Mouse (Mus musculus) MEL (cell line): ENCODE measurements around the gene Rftn2. TPM values are rescaled to one million over a fixed set of nuclear protein-coding genes. Genes with fewer than 3 reads are reported as not detected.

Experiments used
- DNase-seq: peaks from one replicate; pipeline ENCODE4 v3.0.0; 2011; ENCODE audit warnings: low read depth, low spot score
- H3K27ac ChIP-seq: 2 replicates; pipeline ENCODE4 v1.5.1; 2012; ENCODE audit warnings: low read depth, mild to moderate bottlenecking, control low read depth, low read length, moderate library complexity; ENCODE audit not compliant: control insufficient read depth
- H3K27me3 ChIP-seq, 2 experiments: fragments of 150-350 bp in 1 of 2; sonication (generic) in 1 of 2; 2 replicates each; pipeline ENCODE4 v1.6.1; 2012; ENCODE audit warnings: low read length in 2 of 2, mild to moderate bottlenecking in 2 of 2, improper control_type of control experiment in 1 of 2, moderate library complexity in 1 of 2; ENCODE audit not compliant: insufficient read depth in 2 of 2, control insufficient read depth in 1 of 2
- H3K36me3 ChIP-seq, 2 experiments: 2 replicates each; pipeline ENCODE4 v1.6.1; 2012 to 2014; ENCODE audit warnings: low read length in 2 of 2, improper control_type of control experiment in 1 of 2, inconsistent platforms in 1 of 2, mild to moderate bottlenecking in 1 of 2; ENCODE audit not compliant: insufficient read depth in 2 of 2, control insufficient read depth in 1 of 2
- H3K4me1 ChIP-seq, 2 experiments: fragments of 150-350 bp in 1 of 2; sonication (generic) in 1 of 2; 2 replicates each; pipeline ENCODE4 v1.6.1; 2012; ENCODE audit warnings: low read length in 2 of 2, improper control_type of control experiment in 1 of 2, mild to moderate bottlenecking in 1 of 2; ENCODE audit not compliant: insufficient read depth in 2 of 2, control insufficient read depth in 1 of 2
- H3K4me3 ChIP-seq, 2 experiments: fragments of 150-350 bp in 1 of 2; sonication (generic) in 1 of 2; 2 replicates each; pipeline ENCODE4 v1.5.1; 2012; ENCODE audit warnings: low read depth in 2 of 2, low read length in 2 of 2, mild to moderate bottlenecking in 2 of 2, moderate library complexity in 2 of 2, control low read depth in 1 of 2, improper control_type of control experiment in 1 of 2; ENCODE audit not compliant: control insufficient read depth in 1 of 2, insufficient read depth in 1 of 2
- H3K79me2 ChIP-seq: 2 replicates; pipeline ENCODE4 v1.6.1; 2012; ENCODE audit warnings: mild to moderate bottlenecking, low read length, moderate library complexity; ENCODE audit not compliant: control insufficient read depth, poor library complexity, insufficient read depth
- H3K9ac ChIP-seq: 2 replicates; pipeline ENCODE4 v1.6.1; 2012; ENCODE audit warnings: low read depth, mild to moderate bottlenecking, control low read depth, low read length, moderate library complexity; ENCODE audit not compliant: control insufficient read depth, poor library complexity, severe bottlenecking
- H3K9me3 ChIP-seq: fragments of 150-350 bp; sonication (generic); replicated peaks from 2 replicates; pipeline ENCODE4 v1.6.1; 2012; ENCODE audit warnings: mild to moderate bottlenecking, low read length, improper control_type of control experiment, moderate library complexity; ENCODE audit not compliant: insufficient read depth
- BHLHE40 ChIP-seq: IDR thresholded peaks from 2 replicates; pipeline ENCODE4 v1.6.1; 2012; ENCODE audit warnings: low read depth, mild to moderate bottlenecking, inconsistent platforms, low read length, improper control_type of control experiment, borderline replicate concordance
- CTCF ChIP-seq, 3 experiments: IDR thresholded peaks in 2 of 3; conservative IDR thresholded peaks in 1 of 3; 2 replicates each; pipeline ENCODE4 v1.5.1; 2011 to 2012; ENCODE audit warnings: low read length in 3 of 3, low read depth in 2 of 3, mild to moderate bottlenecking in 2 of 3, improper control_type of control experiment in 1 of 3, inconsistent platforms in 1 of 3, mixed read lengths in 1 of 3, moderate library complexity in 1 of 3; ENCODE audit not compliant: control insufficient read depth in 1 of 3, insufficient read depth in 1 of 3, poor library complexity in 1 of 3, severe bottlenecking in 1 of 3
- EP300 ChIP-seq, 2 experiments: IDR thresholded peaks; 2 replicates each; pipeline ENCODE4 v1.6.1; 2011; ENCODE audit warnings: improper control_type of control experiment in 2 of 2, low read length in 2 of 2, low read depth in 1 of 2, mild to moderate bottlenecking in 1 of 2
- ETS1 ChIP-seq: IDR thresholded peaks from 2 replicates; pipeline ENCODE4 v1.6.1; 2012; ENCODE audit warnings: low read depth, mild to moderate bottlenecking, inconsistent platforms, low read length, improper control_type of control experiment, moderate library complexity
- MAFK ChIP-seq: IDR thresholded peaks from 2 replicates; pipeline ENCODE4 v1.6.1; 2011; ENCODE audit warnings: low read depth, mild to moderate bottlenecking, low read length, improper control_type of control experiment, borderline replicate concordance
- MYB ChIP-seq: IDR thresholded peaks from 2 replicates; pipeline ENCODE4 v1.6.1; 2011; ENCODE audit warnings: mild to moderate bottlenecking, low read depth, low read length, improper control_type of control experiment
- NELFE ChIP-seq: IDR thresholded peaks from 2 replicates; pipeline ENCODE4 v1.6.1; 2011; ENCODE audit warnings: low read depth, low read length, improper control_type of control experiment
- TAL1 ChIP-seq: IDR thresholded peaks from 2 replicates; pipeline ENCODE4 v1.6.1; 2012; ENCODE audit warnings: mild to moderate bottlenecking, inconsistent platforms, low read length, moderate library complexity, mixed read lengths
- USF1 ChIP-seq: IDR thresholded peaks from 2 replicates; pipeline ENCODE4 v1.6.1; 2014; ENCODE audit warnings: low read depth, mild to moderate bottlenecking, inconsistent platforms, low read length, improper control_type of control experiment, moderate library complexity
- polyA plus RNA-seq, 2 experiments: library from polyadenylated mRNA; stranded (reverse) in 1 of 2; unstranded in 1 of 2; fragments of >175 nt in 1 of 2; fragments of >200 nt in 1 of 2; gene quantifications; 2 replicates each; pipeline versions ENCODE4 v1.2.1 to v1.2.4; 2012; ENCODE audit warnings: low replicate concordance in 2 of 2, low read depth in 1 of 2; ENCODE audit not compliant: insufficient read length in 2 of 2, insufficient read depth in 1 of 2, missing spikeins in 1 of 2
- total RNA-seq: library from RNA; depleted of rRNA; stranded (reverse); fragments of 300-350 nt; gene quantifications from 2 replicates; pipeline ENCODE4 v1.2.3, GENCODE M21; 2012

Gene Rftn2
- total and polyA plus RNA-seq, 3 experiments: 0.01 TPM; not detected in 2

DNA sequence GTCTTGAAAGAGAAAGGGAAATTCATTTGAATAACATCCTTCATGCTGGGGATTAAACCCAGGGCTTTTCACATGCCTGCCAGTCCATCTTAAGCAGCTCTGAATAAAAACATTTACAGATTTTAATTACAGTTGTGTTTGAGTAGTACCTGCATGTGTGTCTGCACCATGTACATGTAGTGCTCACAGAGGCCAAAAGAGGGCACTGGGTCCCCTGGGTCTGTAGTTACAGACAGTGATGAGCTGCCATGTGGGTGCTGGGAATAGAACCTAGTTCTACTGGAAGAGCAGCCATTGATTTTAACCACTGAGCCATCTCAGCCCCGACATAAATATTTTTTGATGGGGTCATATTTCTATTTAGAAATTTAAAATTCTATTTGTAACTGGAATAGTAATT lies 90.7 kb downstream of the Rftn2 start:
- peak; percentile 37 for DNase-seq
- no peak overlapping the region for H3K27ac ChIP-seq
- H3K4me1 ChIP-seq: peaks cover 0 to 9% of the 10 kb centered on the region in 2 experiments; a peak in 3 of 4 replicates
- peaks cover 45% of the 10 kb centered on the region for H3K79me2 ChIP-seq
- TF ChIP-seq CTCF (IDR thresholded peaks at IDR 0.05 in 2 of 3, conservative IDR thresholded peaks at IDR 0.05 in 1 of 3; ENCODE audit: control insufficient read depth in 1 of 3, insufficient read depth in 1 of 3, low read depth in 2 of 3, low read length in 3 of 3, poor library complexity in 1 of 3, severe bottlenecking in 1 of 3): peak; percentile 5 to 27 (median 13); a peak in 1 of 6 replicates
- no peak for TF ChIP-seq TAL1
- H3K27me3 ChIP-seq: no peaks in the 10 kb centered on the region
- H3K9ac ChIP-seq: no peak overlapping the region
- H3K4me3 ChIP-seq: no peak overlapping the region
- H3K36me3 ChIP-seq: peaks cover 21 to 23% of the 10 kb centered on the region in 2 experiments
- no peaks in the 10 kb centered on the region for H3K9me3 ChIP-seq

DNA sequence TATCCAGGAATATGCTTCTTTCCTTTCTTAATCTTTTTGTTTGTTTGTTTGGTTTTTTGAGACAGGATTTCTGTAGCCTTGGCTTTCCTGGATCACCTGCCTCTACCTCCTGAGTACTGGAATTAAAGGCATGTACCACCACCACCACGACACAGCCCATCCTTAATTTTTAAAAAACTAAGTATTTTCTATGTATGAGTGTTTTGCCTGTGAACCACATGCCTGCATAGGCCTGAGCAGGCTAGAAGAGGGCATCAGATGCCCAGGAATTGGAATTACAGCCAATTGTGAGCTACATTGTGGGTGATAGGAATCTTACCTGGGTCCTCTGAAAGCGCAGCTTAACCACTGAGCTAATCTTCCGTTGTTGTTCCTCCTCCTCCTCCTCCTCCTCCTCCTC lies 92.3 kb downstream of the Rftn2 start:
- Histone ChIP-seq H3K27ac (no peak overlapping the region), H3K4me1 (peaks cover 0 to 16% of the 10 kb centered on the region in 2 experiments; a peak in 3 of 4 replicates), H3K27me3 (no peaks in the 10 kb centered on the region), H3K9me3 (no peaks in the 10 kb centered on the region), H3K36me3 (peaks cover 20 to 27% of the 10 kb centered on the region in 2 experiments), H3K9ac (no peak overlapping the region), H3K79me2 (peaks cover 45% of the 10 kb centered on the region), H3K4me3 (no peak overlapping the region)
- DNase-seq: no peak
- no peak for TF ChIP-seq EP300 (IDR thresholded peaks at IDR 0.05; ENCODE audit: low read depth in 1 of 2, low read length in 2 of 2)

DNA sequence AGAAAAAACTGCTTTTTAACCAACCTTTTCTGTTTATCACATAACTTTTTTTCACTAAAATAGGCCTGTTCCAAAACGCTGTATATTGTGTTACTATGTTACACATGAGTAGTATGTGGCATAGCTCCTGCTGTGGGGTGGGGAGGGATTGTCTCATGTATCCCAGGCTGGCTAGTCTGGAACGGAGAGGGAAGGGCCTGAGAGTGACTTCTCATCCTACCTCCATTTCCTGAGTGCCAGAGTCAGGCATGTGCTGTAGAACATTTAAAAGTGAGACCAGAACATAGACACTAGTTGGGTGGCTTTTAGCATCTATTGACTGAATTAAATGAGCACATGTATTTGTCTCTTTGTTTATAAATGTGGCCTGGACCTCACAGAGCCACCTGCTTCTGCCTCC lies 93.4 kb downstream of the Rftn2 start:
- Histone ChIP-seq H3K27me3 (no peaks in the 10 kb centered on the region), H3K36me3 (peaks cover 15 to 27% of the 10 kb centered on the region in 2 experiments), H3K79me2 (peaks cover 41% of the 10 kb centered on the region), H3K27ac (no peak overlapping the region), H3K4me1 (peaks cover 0 to 16% of the 10 kb centered on the region in 2 experiments; a peak in 3 of 4 replicates), H3K9me3 (no peaks in the 10 kb centered on the region), H3K9ac (0 out of 2 replicates have a peak overlapping the region, but pooled peaks have one; percentile 34), H3K4me3 (no peak overlapping the region)
- no peak for DNase-seq
- no peak for TF ChIP-seq USF1
- TF ChIP-seq ETS1: no peak
- no peak for TF ChIP-seq NELFE
- TF ChIP-seq MYB: no peak
- TF ChIP-seq EP300 (IDR thresholded peaks at IDR 0.05; ENCODE audit: low read depth in 1 of 2, low read length in 2 of 2): no peak
- TF ChIP-seq MAFK: no peak
- TF ChIP-seq BHLHE40: no peak
